Mouse (Mus musculus) lung, adult 2 months (tissue): ENCODE measurements around the gene Lcn2.

Experiments used
- CTCF ChIP-seq: fragments of 200-500 bp; IDR thresholded peaks from 2 replicates; pipeline ENCODE4 v1.5.1; 2011; ENCODE audit warnings: mild to moderate bottlenecking, low read length, control low read depth; ENCODE audit not compliant: insufficient read depth
- POLR2A ChIP-seq: fragments of 200-500 bp; IDR thresholded peaks from 2 replicates; pipeline ENCODE4 v1.6.1; 2011; ENCODE audit warnings: low read depth, mild to moderate bottlenecking, control low read depth, low read length, borderline replicate concordance; ENCODE audit errors: extremely low read depth

- TF ChIP-seq CTCF, result no peak
- no peak for TF ChIP-seq POLR2A
Measured at GRCm38 (mm10) chr2:32416556-32416955, 28.5 kb upstream of the Lcn2 start.
